Mouse (Mus musculus): ENCODE measurements at regions not wholly inside any gene's neighbourhood (a gene's known extent, or its start where the extent isn't known, plus 50 kb on each side); places are given as distances from the start of the nearest gene placed in this dataset.

- peak; percentile 54 to 66 for DNase-seq
These were observed 310.7 kb upstream of the 4930535I16Rik start for GRCm38 (mm10) chr4:124228537-124228936.

GRCm38 (mm10) chr4:124223646-124224500 lies 306.1 kb upstream of the 4930535I16Rik start:
- DNase-seq, result no peak

- DNase-seq, result no peak
These were observed 303.9 kb upstream of the 4930535I16Rik start for GRCm38 (mm10) chr4:124221736-124222135.

GRCm38 (mm10) chr4:124217206-124217605 lies 299.4 kb upstream of the 4930535I16Rik start:
- no peak for DNase-seq

- DNase-seq, result no peak
These were observed 298.5 kb upstream of the 4930535I16Rik start for GRCm38 (mm10) chr4:124216351-124216750.

- no peak for DNase-seq
These were observed 297.3 kb upstream of the 4930535I16Rik start for GRCm38 (mm10) chr4:124215077-124215476.

- no peak for DNase-seq
These were observed 292.3 kb upstream of the 4930535I16Rik start for GRCm38 (mm10) chr4:124210103-124210502.

- no peak for DNase-seq
These were observed 288.7 kb upstream of the 4930535I16Rik start for GRCm38 (mm10) chr4:124206480-124206879.

GRCm38 (mm10) chr4:124203736-124204135 lies 285.9 kb upstream of the 4930535I16Rik start:
- peak; percentile 2 to 9 for DNase-seq

GRCm38 (mm10) chr4:124199884-124200844 lies 282.3 kb upstream of the 4930535I16Rik start:
- DNase-seq, result no peak

- DNase-seq, result no peak
These were observed 281.0 kb upstream of the 4930535I16Rik start for GRCm38 (mm10) chr4:124198832-124199231.

- DNase-seq, result no peak
These were observed 278.9 kb upstream of the 4930535I16Rik start for GRCm38 (mm10) chr4:124196711-124197110.

- DNase-seq, result no peak
These were observed 275.4 kb upstream of the 4930535I16Rik start for GRCm38 (mm10) chr4:124193059-124193721.

- DNase-seq, result no peak
These were observed 273.0 kb upstream of the 4930535I16Rik start for GRCm38 (mm10) chr4:124190775-124191174.

- no peak for DNase-seq
These were observed 272.2 kb upstream of the 4930535I16Rik start for GRCm38 (mm10) chr4:124189993-124190385.

GRCm38 (mm10) chr4:124189352-124189992 lies 271.6 kb upstream of the 4930535I16Rik start:
- no peak for DNase-seq

- DNase-seq, result no peak
These were observed 269.3 kb upstream of the 4930535I16Rik start for GRCm38 (mm10) chr4:124187108-124187507.

- DNase-seq, result no peak
These were observed 263.5 kb upstream of the 4930535I16Rik start for GRCm38 (mm10) chr4:124181335-124181734.

GRCm38 (mm10) chr4:124178401-124179018 lies 260.7 kb upstream of the 4930535I16Rik start:
- no peak for DNase-seq

GRCm38 (mm10) chr4:124175531-124175930 lies 257.7 kb upstream of the 4930535I16Rik start:
- no peak for DNase-seq

GRCm38 (mm10) chr4:124154627-124155026 lies 236.8 kb upstream of the 4930535I16Rik start:
- DNase-seq, result no peak
